Mouse (Mus musculus) hindbrain, embryonic 11.5 days (tissue): ENCODE results near the gene Mrps9. TPM values are rescaled to one million over a fixed set of nuclear protein-coding genes. Genes with fewer than 3 reads are reported as not detected.

Source experiments
- ATAC-seq: fragments of 200-750 bp; cut with Nextera tagmentation; 2 replicates; pipeline ENCODE4 v1.8.0; 2017; ENCODE audit warnings: mild to moderate bottlenecking, moderate TSS enrichment, moderate library complexity; ENCODE audit not compliant: low FRiP score
- DNase-seq: peaks from one replicate; pipeline ENCODE4 v3.0.0-alpha.2; 2015; ENCODE audit warnings: low spot score
- H3K27ac ChIP-seq: fragments of 300-500 bp; sonication (generic); 2 replicates; pipeline ENCODE4 v1.5.1; 2014; ENCODE audit warnings: mild to moderate bottlenecking, low read depth, low read length
- H3K27me3 ChIP-seq: fragments of 300-500 bp; sonication (generic); 2 replicates; pipeline ENCODE4 v1.6.1; 2014; ENCODE audit warnings: mild to moderate bottlenecking, low read length, moderate library complexity, mixed read lengths; ENCODE audit not compliant: control insufficient read depth, insufficient read depth
- H3K36me3 ChIP-seq: fragments of 300-500 bp; sonication (generic); 2 replicates; pipeline ENCODE4 v1.6.1; 2014; ENCODE audit warnings: mild to moderate bottlenecking, low read length, moderate library complexity, mixed read lengths; ENCODE audit not compliant: control insufficient read depth, insufficient read depth
- H3K4me1 ChIP-seq: fragments of 300-500 bp; sonication (generic); replicated peaks from 2 replicates; pipeline ENCODE4 v1.6.1; 2014; ENCODE audit warnings: low read length, mixed read lengths; ENCODE audit not compliant: control insufficient read depth, insufficient read depth
- H3K4me2 ChIP-seq: fragments of 300-500 bp; sonication (generic); replicated peaks from 2 replicates; pipeline ENCODE4 v1.6.1; 2014; ENCODE audit warnings: mild to moderate bottlenecking, low read depth, low read length
- H3K4me3 ChIP-seq: fragments of 300-500 bp; sonication (generic); 2 replicates; pipeline ENCODE4 v1.5.1; 2014; ENCODE audit warnings: low read depth, low read length
- H3K9ac ChIP-seq: fragments of 300-500 bp; sonication (generic); 2 replicates; pipeline ENCODE4 v1.6.1; 2014; ENCODE audit warnings: low read depth, low read length
- H3K9me3 ChIP-seq: fragments of 300-500 bp; sonication (generic); 2 replicates; pipeline ENCODE4 v1.6.1; 2016; ENCODE audit warnings: low read length; ENCODE audit not compliant: control insufficient read depth
- WGBS: fragments of 180-500 bp; shearing (Covaris S2); extraction: QIAGEN DNeasy Blood & Tissue Kit; methylation state at CpG from one replicate; pipeline ENCODE4 v1.1.7; 2014; 5-methylcytosine and 5-hydroxymethylcytosine counted together
- polyA plus RNA-seq: library from polyadenylated mRNA; unstranded; fragments of >200 nt; fragmentation: Nextera tagmentation; extraction: Ambion mirVana; gene quantifications from 2 replicates; pipeline ENCODE4 v1.2.1, GENCODE M21; 2014

The Mrps9 gene
- 56.5 TPM in 2 replicates for polyA plus RNA-seq

- peak within 1 kb of the TSS; percentile 47 for H3K4me2 ChIP-seq
- WGBS = under 1% methylated on average over 20 of the region's 23 CpGs
- H3K27ac ChIP-seq = 0 out of 2 replicates have a peak within 1 kb of the TSS, but pooled peaks have one; percentile 56
Measured at GRCm38 (mm10) chr1:42850663-42851397, at the start of gene Mrps9. Gene Mrps9 (plus strand): TSS chr1:42851233.

GRCm38 (mm10) chr1:42813301-42813845 is 37.7 kb upstream of the Mrps9 start:
- Histone ChIP-seq H3K36me3 (no peaks in the 10 kb centered on the region), H3K4me3 (no peak overlapping the region), H3K9ac (no peak overlapping the region), H3K9me3 (no peaks in the 10 kb centered on the region), H3K4me2 (no peak overlapping the region), H3K4me1 (no peaks in the 10 kb centered on the region), H3K27me3 (no peaks in the 10 kb centered on the region), H3K27ac (no peak overlapping the region)
- 93% methylated on average over 6 of the region's 6 CpGs for WGBS
- ATAC-seq (no peak), DNase-seq (no peak)

More at GRCm38 (mm10) chr1:42850663-42851397, at the start of gene Mrps9:
- H3K36me3 ChIP-seq = no peaks in the 10 kb centered on the region
- peak within 1 kb of the TSS; percentile 82 for H3K9ac ChIP-seq
- DNase-seq (peak; percentile 99), ATAC-seq (peak; percentile 100)
- H3K4me1 ChIP-seq = no peaks in the 10 kb centered on the region; the same call in 1 of the 2 replicates
- H3K27me3 ChIP-seq = no peaks in the 10 kb centered on the region
- peak within 1 kb of the TSS; percentile 95 for H3K4me3 ChIP-seq
- no peaks in the 10 kb centered on the region for H3K9me3 ChIP-seq

- Histone ChIP-seq H3K9ac (no peak overlapping the region), H3K4me1 (no peaks in the 10 kb centered on the region), H3K9me3 (no peaks in the 10 kb centered on the region), H3K36me3 (no peaks in the 10 kb centered on the region), H3K27ac (no peak overlapping the region), H3K4me3 (no peak overlapping the region), H3K27me3 (no peaks in the 10 kb centered on the region), H3K4me2 (no peak overlapping the region)
- no peak for DNase-seq
- WGBS = 88% methylated on average over 15 of the region's 15 CpGs
- no peak for ATAC-seq
Measured at GRCm38 (mm10) chr1:42814798-42815619, 36.0 kb upstream of the Mrps9 start.

- Histone ChIP-seq H3K9ac (peak overlapping the region; percentile 82), H3K4me2 (peak overlapping the region; percentile 47), H3K27me3 (no peaks in the 10 kb centered on the region), H3K9me3 (no peaks in the 10 kb centered on the region), H3K27ac (0 out of 2 replicates have a peak overlapping the region, but pooled peaks have one; percentile 56), H3K36me3 (no peaks in the 10 kb centered on the region), H3K4me3 (peak overlapping the region; percentile 95), H3K4me1 (no peaks in the 10 kb centered on the region; the same call in 1 of the 2 replicates)
- WGBS = under 1% methylated on average over 21 of the region's 21 CpGs
- DNase-seq (no peak), ATAC-seq (peak; percentile 88; the same call in 1 of the 2 replicates)
Measured at GRCm38 (mm10) chr1:42851398-42851767, 350 bp downstream of the Mrps9 start.

- peak overlapping the region; percentile 82; the same call in 1 of the 2 replicates for H3K9ac ChIP-seq
- H3K4me1 ChIP-seq = no peaks in the 10 kb centered on the region; the same call in 1 of the 2 replicates
- no peak for ATAC-seq
- H3K27ac ChIP-seq = no peak overlapping the region
- H3K4me3 ChIP-seq = peak overlapping the region; percentile 95
- H3K9me3 ChIP-seq = no peaks in the 10 kb centered on the region
- peak; percentile 19 for DNase-seq
- peak overlapping the region; percentile 47 for H3K4me2 ChIP-seq
- H3K27me3 ChIP-seq = no peaks in the 10 kb centered on the region
- no peaks in the 10 kb centered on the region for H3K36me3 ChIP-seq
- 4% methylated on average over 16 of the region's 16 CpGs for WGBS
Measured at GRCm38 (mm10) chr1:42851810-42852209, 777 bp downstream of the Mrps9 start.

GRCm38 (mm10) chr1:42864719-42865250 is 13.8 kb downstream of the Mrps9 start:
- Histone ChIP-seq H3K4me3 (no peak overlapping the region), H3K9me3 (no peaks in the 10 kb centered on the region), H3K9ac (no peak overlapping the region), H3K4me1 (no peaks in the 10 kb centered on the region), H3K27ac (no peak overlapping the region), H3K4me2 (no peak overlapping the region), H3K36me3 (no peaks in the 10 kb centered on the region), H3K27me3 (no peaks in the 10 kb centered on the region)
- ATAC-seq = no peak
- 92% methylated on average over 5 of the region's 5 CpGs for WGBS
- no peak for DNase-seq

GRCm38 (mm10) chr1:42865336-42865939 is 14.4 kb downstream of the Mrps9 start:
- no peaks in the 10 kb centered on the region for H3K27me3 ChIP-seq
- 94% methylated on average over 4 of the region's 4 CpGs for WGBS
- H3K9me3 ChIP-seq = no peaks in the 10 kb centered on the region
- H3K27ac ChIP-seq = no peak overlapping the region
- H3K4me3 ChIP-seq = no peak overlapping the region
- H3K4me1 ChIP-seq = no peaks in the 10 kb centered on the region
- no peak overlapping the region for H3K4me2 ChIP-seq
- no peak for ATAC-seq
- H3K36me3 ChIP-seq = no peaks in the 10 kb centered on the region
- DNase-seq = no peak
- no peak overlapping the region for H3K9ac ChIP-seq

- Histone ChIP-seq H3K9me3 (no peaks in the 10 kb centered on the region), H3K9ac (no peak overlapping the region), H3K4me1 (no peaks in the 10 kb centered on the region), H3K27me3 (no peaks in the 10 kb centered on the region), H3K4me2 (no peak overlapping the region), H3K4me3 (no peak overlapping the region), H3K27ac (no peak overlapping the region), H3K36me3 (no peaks in the 10 kb centered on the region)
- DNase-seq (no peak), ATAC-seq (no peak)
- 98% methylated on average over 4 of the region's 4 CpGs for WGBS
Measured at GRCm38 (mm10) chr1:42865986-42866385, 15.0 kb downstream of the Mrps9 start.
